Mouse (Mus musculus) heart, postnatal 25 days (tissue): Measurements from ENCODE around the gene Med9. TPM values are rescaled to one million over a fixed set of nuclear protein-coding genes. Genes with fewer than 3 reads are reported as not detected.

Experiments used
- DNase-seq: peaks from one replicate; pipeline ENCODE4 v3.0.0; 2022; ENCODE audit warnings: low spot score
- intact Hi-C: fragments of 180-260 bp; cut with DNase I; formaldehyde crosslinking; loops from one replicate; pipeline ENCODE4 v1.15.1; 2025
- total RNA-seq, 2 experiments: library from RNA; stranded (reverse); gene quantifications; 2 replicates each; pipeline ENCODE4 v1.2.3; 2021

Med9 gene
- total RNA-seq, 2 experiments from 2014 or later = 23.5 to 24.7 TPM

DNA sequence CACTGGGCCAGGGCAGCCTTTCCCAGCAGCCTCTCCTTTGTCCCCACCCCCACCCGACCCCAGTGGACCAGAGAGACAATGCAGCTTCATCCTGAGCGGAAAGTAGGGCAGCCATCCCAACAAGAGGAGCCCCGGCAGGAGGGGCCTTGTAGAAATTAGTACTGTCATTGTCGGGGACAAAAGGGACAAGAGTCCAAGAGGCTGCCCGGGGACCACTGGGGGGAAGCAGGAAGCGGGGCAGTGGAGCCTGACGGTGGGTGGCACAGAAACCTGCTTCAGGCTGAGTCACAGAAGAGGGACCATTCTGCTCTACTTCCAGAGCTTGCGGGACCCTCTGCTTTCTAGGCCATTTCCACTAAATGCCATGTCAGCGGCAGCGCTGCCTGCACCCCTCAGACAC is 27.2 kb downstream of the Med9 start:
- no peak for DNase-seq
- intact Hi-C loops = no loop called here

DNA sequence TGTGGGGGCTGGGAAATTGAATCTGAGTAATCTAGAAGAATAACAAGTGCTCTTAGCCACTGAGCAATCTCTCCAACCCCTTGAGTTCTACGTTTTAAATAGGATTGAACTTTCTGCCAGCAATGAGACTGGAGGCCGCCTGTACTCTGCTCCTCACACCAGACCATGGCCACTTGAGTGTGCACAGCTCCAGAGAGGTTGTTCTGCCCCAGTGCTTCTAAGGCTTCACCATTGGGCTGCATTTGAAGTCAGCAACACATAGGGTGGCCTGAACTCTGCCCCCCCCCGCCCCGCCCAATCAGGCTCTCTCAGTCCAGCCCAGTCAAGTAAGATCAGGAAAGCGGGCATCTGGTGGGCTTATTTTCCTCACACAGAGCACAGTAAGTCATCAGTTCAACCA is 29.8 kb downstream of the Med9 start:
- intact Hi-C loops = no loop called here
- DNase-seq = no peak

DNA sequence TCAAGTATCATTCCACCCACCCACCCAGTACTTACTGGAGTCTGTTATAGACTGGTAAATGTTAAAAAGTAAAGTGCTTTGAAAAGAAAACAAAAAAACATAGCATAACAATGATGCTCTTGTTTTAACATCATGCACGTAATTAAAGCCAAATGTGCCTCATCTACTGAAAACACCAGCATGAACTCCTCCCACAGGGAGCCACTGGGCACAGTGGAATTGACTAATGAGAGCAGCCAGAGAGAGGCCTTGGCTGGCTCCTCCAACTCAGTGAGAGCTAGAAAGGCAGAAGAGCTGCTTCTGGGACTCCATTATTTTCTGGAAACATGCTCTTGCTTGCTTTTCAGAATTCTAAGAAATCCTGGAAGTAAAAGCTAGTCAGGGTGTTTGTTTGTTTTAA is 41.4 kb downstream of the Med9 start:
- no peak for DNase-seq
- intact Hi-C loops = no loop called here

DNA sequence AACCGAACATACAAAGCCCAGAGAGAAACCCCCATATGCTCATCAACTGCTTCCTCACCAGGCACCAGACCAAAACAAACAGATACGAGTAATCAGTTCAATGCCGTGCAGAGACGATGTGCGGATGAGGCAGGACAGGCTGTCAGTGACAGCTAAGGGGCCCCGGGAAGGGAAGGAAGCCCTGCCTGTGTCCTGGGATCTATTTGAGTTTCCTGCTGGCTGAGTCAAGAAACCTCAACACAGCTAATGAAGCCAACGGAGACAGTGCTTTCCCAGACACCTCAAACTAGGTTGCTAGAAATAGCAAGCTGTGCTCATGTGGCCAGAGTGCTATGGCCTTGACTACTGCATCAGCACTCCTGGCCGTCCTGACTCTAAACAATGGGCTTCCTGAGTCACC is 43.4 kb downstream of the Med9 start:
- DNase-seq = no peak
- intact Hi-C loops = no loop called here

DNA sequence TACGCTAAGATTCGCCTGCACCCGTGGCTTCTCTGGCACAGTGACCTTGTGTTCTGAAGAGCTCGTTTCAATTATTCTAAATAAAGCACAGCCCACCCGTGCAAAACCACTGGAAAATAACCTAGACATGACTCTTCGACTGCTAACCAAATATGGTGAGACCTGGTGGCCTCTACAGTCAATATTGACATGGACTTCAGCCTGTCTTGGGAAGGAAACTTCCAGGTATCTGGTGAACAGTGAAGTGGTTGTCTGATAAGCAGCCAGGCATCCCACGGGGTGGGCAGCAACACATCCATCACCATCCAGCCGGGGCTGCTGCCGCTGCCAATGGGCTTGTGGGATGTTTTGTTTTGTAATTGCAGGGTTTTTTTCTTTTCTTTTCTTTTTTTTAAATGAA is 46.3 kb downstream of the Med9 start:
- intact Hi-C loops = no loop called here
- DNase-seq = no peak

DNA sequence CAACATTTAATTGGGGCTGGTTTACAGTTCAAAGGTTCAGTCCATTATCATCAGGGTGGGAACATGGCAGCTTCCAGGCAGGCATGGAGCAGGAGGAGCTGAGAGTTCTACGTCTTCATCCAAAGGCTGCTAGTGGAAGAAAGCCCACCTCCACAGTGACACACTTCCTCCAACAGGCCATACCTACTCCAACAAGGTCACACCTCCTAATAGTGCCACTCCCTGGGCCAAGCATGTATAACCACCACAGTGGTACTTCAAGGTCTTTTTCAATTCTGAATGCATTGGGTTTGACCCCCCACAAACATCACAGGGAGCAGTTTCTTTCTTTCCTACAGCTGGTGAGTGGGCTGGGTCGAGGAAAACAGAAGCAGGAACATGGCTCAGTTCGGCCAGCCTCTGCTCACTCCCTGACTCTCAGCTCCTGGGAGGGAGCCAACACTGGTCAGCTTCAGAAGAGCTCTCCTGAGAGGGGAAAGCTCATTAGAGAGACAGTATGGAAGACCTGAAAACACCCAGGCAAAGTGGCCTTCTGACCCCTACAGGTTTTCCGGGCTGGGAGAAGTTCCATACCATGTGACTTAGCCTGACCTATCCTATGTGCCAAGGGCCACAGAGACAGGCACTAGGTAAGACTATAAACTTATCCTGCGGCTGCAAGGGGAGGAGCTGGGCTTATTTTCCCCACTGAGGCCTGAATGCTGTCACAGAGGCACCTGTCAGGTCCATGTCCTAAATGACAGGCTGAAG is 53.4 kb downstream of the Med9 start:
- intact Hi-C loops = no loop called here
- no peak for DNase-seq

DNA sequence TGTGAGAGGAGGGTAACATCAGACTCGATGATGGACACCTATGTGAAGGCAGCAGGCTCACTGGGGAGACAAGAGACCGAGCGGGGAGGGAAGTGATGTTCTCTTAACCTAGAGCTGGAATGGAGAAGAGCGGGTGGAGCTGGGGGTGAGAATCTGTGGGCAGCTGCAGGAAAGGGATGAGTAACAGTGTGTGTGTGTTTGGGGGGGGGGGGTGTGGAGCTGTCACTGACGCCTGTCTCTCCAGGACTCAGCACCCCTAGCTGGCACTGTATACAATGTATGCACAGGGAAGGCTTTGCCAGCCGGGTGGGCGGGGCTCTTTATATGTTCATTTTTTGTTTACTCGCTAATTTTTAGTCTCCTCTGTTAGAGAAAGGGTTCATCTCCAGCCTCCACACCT is 55.8 kb downstream of the Med9 start:
- intact Hi-C loops = no loop called here
- DNase-seq = no peak

DNA sequence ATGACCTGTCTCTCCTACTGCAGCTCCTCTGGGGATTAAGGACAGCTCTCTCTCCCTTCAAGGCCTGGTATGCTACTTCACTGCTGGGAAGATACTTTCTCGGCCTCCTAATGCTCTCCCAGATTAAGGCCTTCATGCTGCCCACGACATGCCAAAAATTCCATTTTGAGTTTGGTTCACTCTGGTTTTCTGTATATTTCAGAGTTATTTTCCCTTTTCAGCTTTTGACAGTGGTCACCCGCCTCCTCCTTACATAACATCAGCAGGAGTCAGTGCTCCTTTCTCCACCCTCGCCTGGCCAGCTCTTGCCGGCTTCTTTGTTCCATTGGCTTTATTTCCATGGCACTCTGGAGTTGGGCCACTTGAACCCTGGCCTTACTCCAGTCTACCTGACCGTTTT is 56.7 kb downstream of the Med9 start:
- DNase-seq = no peak
- intact Hi-C loops = no loop called here

DNA sequence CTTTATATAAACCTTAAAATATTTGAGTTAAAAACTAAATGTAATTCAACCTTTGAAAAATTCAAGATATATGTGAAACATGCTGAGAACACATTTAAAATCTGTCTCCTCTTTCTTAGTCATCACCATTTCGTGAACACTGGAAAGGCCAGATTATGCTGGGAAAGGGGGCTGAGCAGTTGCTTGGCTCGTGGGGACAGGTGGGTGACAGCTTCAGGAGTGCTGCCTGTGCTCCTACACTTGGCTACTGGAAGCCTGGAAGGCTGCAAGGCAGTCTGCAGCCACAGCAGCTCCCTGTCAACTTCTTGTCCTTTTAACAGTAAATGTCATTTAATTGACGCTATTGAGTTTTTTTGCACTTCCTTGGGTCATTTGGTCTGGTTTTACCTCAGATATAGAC is 57.9 kb downstream of the Med9 start:
- no peak for DNase-seq
- intact Hi-C loops = no loop called here

DNA sequence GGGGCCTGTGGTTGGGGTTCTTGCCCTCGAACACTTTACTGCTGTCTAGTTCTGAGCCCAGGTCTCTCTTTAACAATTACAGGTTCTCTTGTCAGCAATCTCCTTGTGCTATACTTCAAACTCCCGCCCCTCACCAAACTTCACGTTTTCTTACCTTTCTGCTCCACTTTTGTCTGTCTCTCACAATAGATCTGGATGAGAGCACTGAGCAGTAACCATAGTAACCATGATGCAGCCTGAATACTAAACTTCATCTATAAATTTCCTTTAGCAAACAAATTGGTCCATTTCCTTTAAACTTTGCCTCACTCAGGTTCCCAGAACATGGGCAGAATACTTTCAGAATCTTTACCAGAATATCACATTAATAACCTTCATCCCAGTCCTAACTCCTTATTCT is 61.4 kb downstream of the Med9 start:
- no peak for DNase-seq
- intact Hi-C loops = no loop called here

DNA sequence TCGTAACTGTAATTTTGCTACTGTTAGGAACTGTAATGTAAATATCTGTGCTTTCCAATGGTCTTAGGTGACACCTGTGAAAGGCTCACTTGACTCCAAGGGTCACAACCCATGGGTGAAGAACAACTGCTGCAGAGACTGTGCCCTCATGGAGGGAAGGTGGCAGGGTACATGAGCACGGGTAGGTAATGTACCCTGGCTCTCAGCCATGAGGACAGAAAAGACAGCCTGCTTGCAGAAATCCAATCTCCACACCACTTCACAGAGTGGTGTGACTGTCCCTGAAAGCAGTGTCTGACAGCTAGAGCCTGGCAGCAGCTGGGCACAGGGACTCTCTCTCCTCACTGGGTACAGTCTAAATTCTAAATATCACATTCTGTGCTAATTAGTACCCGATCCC is 63.5 kb downstream of the Med9 start:
- intact Hi-C loops = no loop called here

More for the DNA sequence above, 63.5 kb downstream of the Med9 start:
- DNase-seq = no peak

Other genes with a start within 250 kb of the Med9 start
- under 1 TPM; 0.18 to 0.42 TPM for gene Pld6, start 160.6 kb upstream of the Med9 start, total RNA-seq
- gene Flcn, start 138.2 kb upstream of the Med9 start, total RNA-seq = 10 to 100 TPM; 43.0 to 44.1 TPM
- gene Nt5m, start 108.8 kb upstream of the Med9 start, total RNA-seq = 10 to 100 TPM; 26.0 to 30.8 TPM
- gene Cops3, start 108.4 kb upstream of the Med9 start, total RNA-seq = 10 to 100 TPM; 70.2 to 75.0 TPM
- 1 to 10 TPM; 6.4 to 6.5 TPM for gene Rasd1, start 16.7 kb downstream of the Med9 start, total RNA-seq
- gene Pemt, start 98.3 kb downstream of the Med9 start, total RNA-seq = 1 to 10 TPM; 1.6 to 3.0 TPM
- 10 to 100 TPM; 23.4 to 24.4 TPM for gene Rai1, start 156.8 kb downstream of the Med9 start, total RNA-seq